Mouse (Mus musculus) spleen, adult 18-20 months (tissue): Measurements from ENCODE around the gene Olfr319.
"Not testable (repeated sequence)": the region's sequence is repeated elsewhere in the genome, so short reads cannot be mapped to it uniquely, and the experiment has no call there.

Experiments
- DNase-seq, 2 experiments: peaks; one replicate each; pipeline ENCODE4 v3.0.0; 2022; ENCODE audit warnings: mixed read lengths in 2 of 2

Gene Olfr319

GRCm38 (mm10) chr11:58698862-58699261 lies at the start of gene Olfr319:
Olfr319 (plus strand) TSS chr11:58699162.
- DNase-seq: no peak

GRCm38 (mm10) chr11:58655151-58655550 lies 43.8 kb upstream of the Olfr319 start:
- no peak for DNase-seq

GRCm38 (mm10) chr11:58658596-58658995 lies 40.4 kb upstream of the Olfr319 start, which contains the start of gene Olfr322:
Olfr322 (plus strand) TSS chr11:58658782.
- no peak for DNase-seq

- no peak for DNase-seq
Measured at GRCm38 (mm10) chr11:58669252-58669651, 29.7 kb upstream of the Olfr319 start.

GRCm38 (mm10) chr11:58671825-58672224 lies 27.1 kb upstream of the Olfr319 start:
- DNase-seq: no peak

- no peak for DNase-seq
Measured at GRCm38 (mm10) chr11:58680799-58681198, 18.2 kb upstream of the Olfr319 start, which contains the start of gene Olfr320. Olfr320 (plus strand) TSS chr11:58681099.

GRCm38 (mm10) chr11:58709086-58709485 lies 10.1 kb downstream of the Olfr319 start:
- no peak for DNase-seq

GRCm38 (mm10) chr11:58717723-58718122 lies 18.8 kb downstream of the Olfr319 start:
- not testable (repeated sequence) for DNase-seq

GRCm38 (mm10) chr11:58719701-58720100 lies 20.7 kb downstream of the Olfr319 start:
- no peak for DNase-seq

GRCm38 (mm10) chr11:58723914-58724313 lies 25.0 kb downstream of the Olfr319 start, which contains the start of gene Olfr318:
Olfr318 (minus strand) TSS chr11:58724014.
- DNase-seq: no peak

GRCm38 (mm10) chr11:58727896-58728650 lies 29.1 kb downstream of the Olfr319 start:
- DNase-seq: not testable (repeated sequence)

GRCm38 (mm10) chr11:58733372-58733771 lies 34.4 kb downstream of the Olfr319 start:
- DNase-seq: no peak

- DNase-seq: no peak
Measured at GRCm38 (mm10) chr11:58738792-58739262, 39.9 kb downstream of the Olfr319 start, which contains the start of gene Olfr317. Olfr317 (minus strand) TSS chr11:58739212.

- DNase-seq: not testable (repeated sequence)
Measured at GRCm38 (mm10) chr11:58751096-58751495, 52.1 kb downstream of the Olfr319 start.

- no peak for DNase-seq
Measured at GRCm38 (mm10) chr11:58752434-58752833, 53.5 kb downstream of the Olfr319 start, which contains the start of gene Olfr316. Olfr316 (plus strand) TSS chr11:58752734.
